Mouse (Mus musculus): ENCODE measurements around the gene Snx6.

- TF ChIP-seq MAX (IDR thresholded peaks at IDR 0.05; ENCODE audit: low read depth) (no peak), POLR2A (IDR thresholded peaks at IDR 0.05; ENCODE audit: insufficient read length, low read depth) (no peak), MYOD1 (IDR thresholded peaks at IDR 0.05; ENCODE audit: control insufficient read depth in 1 of 3, insufficient read length in 2 of 3, low read depth in 2 of 3) (no peak), CEBPB (IDR thresholded peaks at IDR 0.05; ENCODE audit: insufficient read depth, poor library complexity, severe bottlenecking) (no peak)
These were observed 10.6 kb upstream of the Snx6 start for GRCm38 (mm10) chr12:54806131-54806530.
